Mouse (Mus musculus): ENCODE data around the gene Srxn1. TPM values are rescaled to one million over a fixed set of nuclear protein-coding genes. Genes with fewer than 3 reads are reported as not detected.

Srxn1 gene
- polyA plus RNA-seq, 1 experiment from 2014 or later = 27.2 TPM

GRCm38 (mm10) chr2:152091342-152092056 lies 13.8 kb upstream of the Srxn1 start:
- H3K9ac ChIP-seq = no peak overlapping the region
- no peak overlapping the region for H3K4me2 ChIP-seq
- H3K27ac ChIP-seq = no peak overlapping the region
- H3K9me3 ChIP-seq (replicated peaks) = no peaks in the 10 kb centered on the region
- peaks cover 93% of the 10 kb centered on the region for H3K27me3 ChIP-seq (replicated peaks)
- ATAC-seq = no peak
- H3K36me3 ChIP-seq = no peaks in the 10 kb centered on the region
- H3K4me1 ChIP-seq = peaks cover 7% of the 10 kb centered on the region
- 36% methylated on average over 12 of the region's 12 CpGs for WGBS (ENCODE audit: insufficient replicate concordance)
- no peak overlapping the region for H3K4me3 ChIP-seq

- no peaks in the 10 kb centered on the region for H3K9me3 ChIP-seq (replicated peaks)
- peaks cover 7% of the 10 kb centered on the region for H3K4me1 ChIP-seq
- H3K4me3 ChIP-seq = peak overlapping the region; percentile 40
- WGBS (ENCODE audit: insufficient replicate concordance) = 5% methylated on average over 45 of the region's 45 CpGs
- no peak overlapping the region for H3K27ac ChIP-seq
- H3K36me3 ChIP-seq = no peaks in the 10 kb centered on the region
- peak overlapping the region; percentile 61 for H3K4me2 ChIP-seq
- ATAC-seq = no peak
- no peak overlapping the region for H3K9ac ChIP-seq
- H3K27me3 ChIP-seq (replicated peaks) = peaks cover 96% of the 10 kb centered on the region
These were observed 12.4 kb upstream of the Srxn1 start for GRCm38 (mm10) chr2:152092927-152093326.

- Histone ChIP-seq H3K27me3 (replicated peaks) (peaks cover 98% of the 10 kb centered on the region), H3K4me2 (peak overlapping the region; percentile 61), H3K4me3 (peak overlapping the region; percentile 40), H3K4me1 (peaks cover 7% of the 10 kb centered on the region), H3K9me3 (replicated peaks) (no peaks in the 10 kb centered on the region), H3K27ac (no peak overlapping the region), H3K36me3 (no peaks in the 10 kb centered on the region), H3K9ac (no peak overlapping the region)
- WGBS (ENCODE audit: insufficient replicate concordance) = 3% methylated on average over 60 of the region's 60 CpGs
- ATAC-seq = no peak
These were observed 11.9 kb upstream of the Srxn1 start for GRCm38 (mm10) chr2:152093356-152093792.

- no peak overlapping the region for H3K27ac ChIP-seq
- peaks cover 96% of the 10 kb centered on the region for H3K27me3 ChIP-seq (replicated peaks)
- 0 out of 2 replicates have a peak overlapping the region, but pooled peaks have one; percentile 4 for H3K9ac ChIP-seq
- WGBS (ENCODE audit: insufficient replicate concordance) = 6% methylated on average over 29 of the region's 29 CpGs
- H3K36me3 ChIP-seq = no peaks in the 10 kb centered on the region
- H3K9me3 ChIP-seq (replicated peaks) = no peaks in the 10 kb centered on the region
- peak overlapping the region; percentile 28 for H3K4me2 ChIP-seq
- H3K4me3 ChIP-seq = no peak overlapping the region
- peaks cover 7% of the 10 kb centered on the region for H3K4me1 ChIP-seq
- ATAC-seq = 0 out of 2 replicates have a peak, but pooled peaks have one; percentile 14
These were observed 10.3 kb upstream of the Srxn1 start for GRCm38 (mm10) chr2:152094856-152095545.

DNA sequence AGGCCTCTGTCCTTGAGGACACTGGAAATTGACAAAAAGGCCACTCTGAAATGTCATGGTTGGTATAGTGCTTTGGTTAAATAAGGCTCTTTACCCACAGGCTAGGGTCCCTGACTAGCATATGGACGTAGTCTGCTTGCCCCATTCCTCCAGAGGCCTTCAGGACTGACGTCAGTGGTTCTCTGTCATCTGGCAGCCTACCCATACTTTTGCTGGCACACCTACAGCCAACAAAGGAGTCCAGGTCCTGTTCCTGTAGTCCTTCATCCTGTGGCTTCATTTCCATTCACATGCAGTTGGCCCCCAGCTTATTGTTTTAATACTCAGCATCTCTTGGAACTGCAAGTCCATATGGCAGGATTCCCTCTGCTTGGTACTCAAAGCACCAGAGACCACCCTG lies 8.4 kb upstream of the Srxn1 start:
- H3K4me2 ChIP-seq = no peak overlapping the region
- peaks cover 96% of the 10 kb centered on the region for H3K27me3 ChIP-seq (replicated peaks)
- WGBS (ENCODE audit: insufficient replicate concordance) = 52% methylated on average over 2 of the region's 2 CpGs
- no peak overlapping the region for H3K9ac ChIP-seq
- ATAC-seq = no peak
- H3K4me3 ChIP-seq = no peak overlapping the region
- H3K4me1 ChIP-seq = peaks cover 7% of the 10 kb centered on the region
- H3K9me3 ChIP-seq (replicated peaks) = no peaks in the 10 kb centered on the region
- no peaks in the 10 kb centered on the region for H3K36me3 ChIP-seq
- no peak overlapping the region for H3K27ac ChIP-seq

- H3K9ac ChIP-seq = no peak overlapping the region
- H3K9me3 ChIP-seq (replicated peaks) = no peaks in the 10 kb centered on the region
- WGBS (ENCODE audit: insufficient replicate concordance) = 58% methylated on average over 11 of the region's 11 CpGs
- ATAC-seq = no peak
- no peak overlapping the region for H3K4me3 ChIP-seq
- peaks cover 96% of the 10 kb centered on the region for H3K27me3 ChIP-seq (replicated peaks)
- H3K4me1 ChIP-seq = peaks cover 7% of the 10 kb centered on the region
- no peak overlapping the region for H3K4me2 ChIP-seq
- no peaks in the 10 kb centered on the region for H3K36me3 ChIP-seq
- H3K27ac ChIP-seq = no peak overlapping the region
These were observed 7.4 kb upstream of the Srxn1 start for GRCm38 (mm10) chr2:152097916-152098315.

GRCm38 (mm10) chr2:152099538-152099937 lies 5.8 kb upstream of the Srxn1 start:
- H3K4me2 ChIP-seq = no peak overlapping the region
- no peak overlapping the region for H3K27ac ChIP-seq
- H3K4me1 ChIP-seq = peaks cover 1% of the 10 kb centered on the region
- ATAC-seq = no peak
- no peaks in the 10 kb centered on the region for H3K36me3 ChIP-seq
- H3K4me3 ChIP-seq = no peak overlapping the region
- peaks cover 88% of the 10 kb centered on the region for H3K27me3 ChIP-seq (replicated peaks)
- H3K9me3 ChIP-seq (replicated peaks) = no peaks in the 10 kb centered on the region
- WGBS (ENCODE audit: insufficient replicate concordance) = 50% methylated on average over 3 of the region's 3 CpGs
- H3K9ac ChIP-seq = no peak overlapping the region

DNA sequence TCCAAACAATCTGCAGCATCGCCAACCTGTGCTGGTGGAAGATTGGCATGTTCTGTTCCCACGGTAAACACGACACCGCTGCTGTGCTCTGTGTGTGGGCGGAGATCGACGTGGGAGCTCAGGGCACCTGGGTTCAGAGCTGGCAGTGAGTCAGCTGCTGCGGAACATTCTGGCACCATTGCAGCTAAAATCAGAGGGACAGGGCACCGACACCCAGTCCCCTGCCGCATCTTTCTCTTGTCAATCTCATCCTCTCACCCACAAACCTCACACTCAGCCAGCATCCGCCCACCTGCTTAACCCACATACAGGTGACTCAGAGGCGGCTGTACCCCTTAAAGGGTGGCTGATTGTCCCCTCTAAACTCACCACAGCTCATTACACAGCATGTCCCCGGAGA lies 3.6 kb upstream of the Srxn1 start:
- Histone ChIP-seq H3K27me3 (replicated peaks) (peaks cover 66% of the 10 kb centered on the region), H3K4me3 (no peak overlapping the region), H3K36me3 (0 out of 2 replicates have a peak, but pooled peaks cover 1% of the 10 kb centered on the region), H3K9ac (no peak overlapping the region), H3K4me2 (no peak overlapping the region), H3K4me1 (peaks cover 16% of the 10 kb centered on the region), H3K27ac (no peak overlapping the region), H3K9me3 (replicated peaks) (no peaks in the 10 kb centered on the region)
- no peak for ATAC-seq
- 60% methylated on average over 13 of the region's 13 CpGs for WGBS (ENCODE audit: insufficient replicate concordance)

- peaks cover 60% of the 10 kb centered on the region for H3K27me3 ChIP-seq (replicated peaks)
These were observed 2.9 kb upstream of the Srxn1 start for GRCm38 (mm10) chr2:152102369-152102768.

GRCm38 (mm10) chr2:152104711-152105317 lies 502 bp upstream of the Srxn1 start:
- ATAC-seq = peak; percentile 57
- WGBS (ENCODE audit: insufficient replicate concordance) = 16% methylated on average over 17 of the region's 17 CpGs
- Histone ChIP-seq H3K27ac (peak overlapping the region; percentile 92), H3K27me3 (replicated peaks) (peaks cover 39% of the 10 kb centered on the region), H3K4me3 (peak overlapping the region; percentile 87), H3K9me3 (replicated peaks) (no peaks in the 10 kb centered on the region), H3K9ac (peak overlapping the region; percentile 95), H3K4me1 (peaks cover 22% of the 10 kb centered on the region), H3K4me2 (peak overlapping the region; percentile 78), H3K36me3 (peaks cover 32% of the 10 kb centered on the region)

More at GRCm38 (mm10) chr2:152102369-152102768, 2.9 kb upstream of the Srxn1 start:
- no peak overlapping the region for H3K27ac ChIP-seq
- peaks cover 7% of the 10 kb centered on the region for H3K36me3 ChIP-seq
- 50% methylated on average over 6 of the region's 6 CpGs for WGBS (ENCODE audit: insufficient replicate concordance)
- ATAC-seq = no peak
- no peaks in the 10 kb centered on the region for H3K9me3 ChIP-seq (replicated peaks)
- H3K4me1 ChIP-seq = peaks cover 22% of the 10 kb centered on the region
- H3K4me2 ChIP-seq = no peak overlapping the region
- H3K4me3 ChIP-seq = no peak overlapping the region
- H3K9ac ChIP-seq = no peak overlapping the region

DNA sequence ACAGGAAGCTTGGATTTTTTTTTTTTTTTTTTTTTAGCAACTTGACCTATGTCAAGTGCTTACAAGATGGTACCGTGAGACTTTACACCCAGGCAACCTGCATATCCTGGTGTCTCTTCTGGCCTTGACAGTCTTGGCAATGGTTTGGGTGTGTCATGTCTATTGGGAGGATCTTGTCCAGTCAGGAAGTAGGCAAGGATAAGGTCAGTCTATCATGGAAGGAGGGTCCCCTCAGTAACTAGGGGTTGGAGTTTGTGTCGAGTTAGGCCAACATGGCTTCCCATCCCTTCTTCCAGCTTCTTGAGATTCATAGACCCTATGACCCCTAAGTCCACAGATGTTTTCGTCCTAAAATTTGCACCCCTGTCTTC lies 894 bp downstream of the Srxn1 start:
- 83% methylated on average over 3 of the region's 3 CpGs for WGBS (ENCODE audit: insufficient replicate concordance)
- H3K4me3 ChIP-seq = peak overlapping the region; percentile 87
- H3K9me3 ChIP-seq (replicated peaks) = no peaks in the 10 kb centered on the region
- no peak for ATAC-seq
- H3K36me3 ChIP-seq = peaks cover 40% of the 10 kb centered on the region
- H3K4me2 ChIP-seq = peak overlapping the region; percentile 78
- peaks cover 22% of the 10 kb centered on the region for H3K4me1 ChIP-seq
- peak overlapping the region; percentile 92 for H3K27ac ChIP-seq
- peaks cover 25% of the 10 kb centered on the region for H3K27me3 ChIP-seq (replicated peaks)
- peak overlapping the region; percentile 95 for H3K9ac ChIP-seq

GRCm38 (mm10) chr2:152106597-152106996 lies 1.3 kb downstream of the Srxn1 start:
- peak overlapping the region; percentile 92; the same call in 1 of the 2 replicates for H3K27ac ChIP-seq
- H3K9ac ChIP-seq = peak overlapping the region; percentile 95
- H3K9me3 ChIP-seq (replicated peaks) = no peaks in the 10 kb centered on the region
- H3K4me2 ChIP-seq = peak overlapping the region; percentile 78
- peak overlapping the region; percentile 87 for H3K4me3 ChIP-seq
- peaks cover 40% of the 10 kb centered on the region for H3K36me3 ChIP-seq
- ATAC-seq = no peak
- WGBS (ENCODE audit: insufficient replicate concordance) = 90% methylated on average over 10 of the region's 10 CpGs
- H3K4me1 ChIP-seq = peaks cover 22% of the 10 kb centered on the region
- peaks cover 22% of the 10 kb centered on the region for H3K27me3 ChIP-seq (replicated peaks)

All from liver, embryonic 12.5 days (tissue).